Mouse (Mus musculus) limb, embryonic 15.5 days (tissue): Measurements from ENCODE around the gene Bmp5. TPM values are rescaled to one million over a fixed set of nuclear protein-coding genes. Genes with fewer than 3 reads are reported as not detected.

Experiments
- ATAC-seq: fragments of 200-750 bp; cut with Nextera tagmentation; 2 replicates; pipeline ENCODE4 v1.8.0; 2017; ENCODE audit warnings: low read depth, moderate TSS enrichment; ENCODE audit not compliant: insufficient number of reproducible peaks, low FRiP score, low TSS enrichment
- H3K27ac ChIP-seq: fragments of 300-500 bp; sonication (generic); 2 replicates; pipeline ENCODE4 v1.5.1; 2015; ENCODE audit warnings: moderate library complexity, mild to moderate bottlenecking, inconsistent platforms
- H3K27me3 ChIP-seq: fragments of 300-500 bp; sonication (generic); 2 replicates; pipeline ENCODE4 v1.6.1; 2015; ENCODE audit warnings: inconsistent platforms
- H3K36me3 ChIP-seq: fragments of 300-500 bp; sonication (generic); 2 replicates; pipeline ENCODE4 v1.6.1; 2015; ENCODE audit warnings: inconsistent platforms
- H3K4me1 ChIP-seq: fragments of 300-500 bp; sonication (generic); 2 replicates; pipeline ENCODE4 v1.6.1; 2015; ENCODE audit warnings: inconsistent platforms
- H3K4me2 ChIP-seq: fragments of 300-500 bp; sonication (generic); 2 replicates; pipeline ENCODE4 v1.6.1; 2015; ENCODE audit warnings: mild to moderate bottlenecking, inconsistent platforms
- H3K4me3 ChIP-seq: fragments of 300-500 bp; sonication (generic); 2 replicates; pipeline ENCODE4 v1.5.1; 2015; ENCODE audit warnings: mild to moderate bottlenecking, inconsistent platforms
- H3K9ac ChIP-seq: fragments of 300-500 bp; sonication (generic); 2 replicates; pipeline ENCODE4 v1.6.1; 2015; ENCODE audit warnings: inconsistent platforms
- H3K9me3 ChIP-seq: fragments of 300-500 bp; sonication (generic); 2 replicates; pipeline ENCODE4 v1.6.1; 2016; ENCODE audit warnings: inconsistent platforms
- WGBS: fragments of 180-500 bp; shearing (Covaris S2); methylation state at CpG from one replicate; pipeline ENCODE4 v1.1.7; 2015; 5-methylcytosine and 5-hydroxymethylcytosine counted together
- polyA plus RNA-seq: library from polyadenylated mRNA; unstranded; fragments of >200 nt; fragmentation: Nextera tagmentation; extraction: Ambion mirVana; gene quantifications from 2 replicates; pipeline ENCODE4 v1.2.1, GENCODE M21; 2015

The Bmp5 gene
- polyA plus RNA-seq, 1 experiment from 2014 or later, result 11.6 TPM

- no peaks in the 10 kb centered on the region for H3K36me3 ChIP-seq
- no peaks in the 10 kb centered on the region for H3K4me1 ChIP-seq
- no peak for ATAC-seq
Measured at GRCm38 (mm10) chr9:75846010-75846409, 70.8 kb downstream of the Bmp5 start.

GRCm38 (mm10) chr9:75850670-75851228, 75.6 kb downstream of the Bmp5 start:
- Histone ChIP-seq H3K4me1 (no peaks in the 10 kb centered on the region), H3K9me3 (no peaks in the 10 kb centered on the region), H3K4me3 (no peak overlapping the region), H3K27ac (no peak overlapping the region), H3K9ac (no peak overlapping the region), H3K27me3 (no peaks in the 10 kb centered on the region), H3K36me3 (no peaks in the 10 kb centered on the region), H3K4me2 (no peak overlapping the region)
- 58% methylated on average over 5 of the region's 5 CpGs for WGBS
- no peak for ATAC-seq

More at GRCm38 (mm10) chr9:75846010-75846409, 70.8 kb downstream of the Bmp5 start:
- no peak overlapping the region for H3K4me3 ChIP-seq
- no peak overlapping the region for H3K9ac ChIP-seq
- H3K4me2 ChIP-seq, result no peak overlapping the region
- no peak overlapping the region for H3K27ac ChIP-seq
- no peaks in the 10 kb centered on the region for H3K27me3 ChIP-seq
- no peaks in the 10 kb centered on the region for H3K9me3 ChIP-seq

GRCm38 (mm10) chr9:75858161-75858560, 83.0 kb downstream of the Bmp5 start:
- Histone ChIP-seq H3K4me3 (no peak overlapping the region), H3K9ac (no peak overlapping the region), H3K4me1 (no peaks in the 10 kb centered on the region), H3K36me3 (no peaks in the 10 kb centered on the region), H3K27me3 (no peaks in the 10 kb centered on the region), H3K9me3 (no peaks in the 10 kb centered on the region), H3K27ac (no peak overlapping the region), H3K4me2 (no peak overlapping the region)
- 75% methylated on average over 3 of the region's 3 CpGs for WGBS
- no peak for ATAC-seq

- H3K36me3 ChIP-seq, result no peaks in the 10 kb centered on the region
- H3K4me1 ChIP-seq, result no peaks in the 10 kb centered on the region
- no peak overlapping the region for H3K9ac ChIP-seq
- no peak for ATAC-seq
- H3K4me3 ChIP-seq, result no peak overlapping the region
- no peak overlapping the region for H3K27ac ChIP-seq
- H3K4me2 ChIP-seq, result no peak overlapping the region
- H3K9me3 ChIP-seq, result no peaks in the 10 kb centered on the region
- H3K27me3 ChIP-seq, result no peaks in the 10 kb centered on the region
- 79% methylated on average over 2 of the region's 2 CpGs for WGBS
Measured at GRCm38 (mm10) chr9:75858939-75859338, 83.8 kb downstream of the Bmp5 start.

- no peaks in the 10 kb centered on the region for H3K27me3 ChIP-seq
- no peak overlapping the region for H3K4me3 ChIP-seq
- no peaks in the 10 kb centered on the region for H3K36me3 ChIP-seq
- peak; percentile 78 for ATAC-seq
- no peaks in the 10 kb centered on the region for H3K9me3 ChIP-seq
- H3K4me1 ChIP-seq, result peaks cover 6% of the 10 kb centered on the region; the same call in 1 of the 2 replicates
- no peak overlapping the region for H3K9ac ChIP-seq
- no peak overlapping the region for H3K4me2 ChIP-seq
- peak overlapping the region; percentile 68 for H3K27ac ChIP-seq
- WGBS, result 37% methylated on average over 7 of the region's 7 CpGs
Measured at GRCm38 (mm10) chr9:75870332-75871177, 95.4 kb downstream of the Bmp5 start.

GRCm38 (mm10) chr9:75876333-75876732, 101.2 kb downstream of the Bmp5 start:
- 42% methylated on average over 2 of the region's 2 CpGs for WGBS
- no peak overlapping the region for H3K27ac ChIP-seq
- ATAC-seq, result no peak
- no peaks in the 10 kb centered on the region for H3K27me3 ChIP-seq
- no peaks in the 10 kb centered on the region for H3K4me1 ChIP-seq
- no peak overlapping the region for H3K4me3 ChIP-seq
- no peaks in the 10 kb centered on the region for H3K9me3 ChIP-seq
- H3K36me3 ChIP-seq, result no peaks in the 10 kb centered on the region
- no peak overlapping the region for H3K4me2 ChIP-seq
- H3K9ac ChIP-seq, result no peak overlapping the region

GRCm38 (mm10) chr9:75883481-75884190, 108.5 kb downstream of the Bmp5 start:
- Histone ChIP-seq H3K4me1 (no peaks in the 10 kb centered on the region), H3K36me3 (no peaks in the 10 kb centered on the region), H3K9me3 (no peaks in the 10 kb centered on the region), H3K27ac (no peak overlapping the region), H3K4me2 (no peak overlapping the region), H3K27me3 (no peaks in the 10 kb centered on the region), H3K9ac (no peak overlapping the region), H3K4me3 (no peak overlapping the region)
- WGBS, result 83% methylated on average over 4 of the region's 4 CpGs
- ATAC-seq, result no peak

GRCm38 (mm10) chr9:75886801-75887544, 111.8 kb downstream of the Bmp5 start:
- H3K36me3 ChIP-seq, result no peaks in the 10 kb centered on the region
- no peak overlapping the region for H3K27ac ChIP-seq
- no peak overlapping the region for H3K4me3 ChIP-seq
- WGBS, result 74% methylated on average over 7 of the region's 7 CpGs
- no peaks in the 10 kb centered on the region for H3K27me3 ChIP-seq
- no peaks in the 10 kb centered on the region for H3K9me3 ChIP-seq
- H3K9ac ChIP-seq, result no peak overlapping the region
- H3K4me1 ChIP-seq, result no peaks in the 10 kb centered on the region
- ATAC-seq, result no peak
- H3K4me2 ChIP-seq, result no peak overlapping the region

- Histone ChIP-seq H3K27me3 (no peaks in the 10 kb centered on the region), H3K36me3 (no peaks in the 10 kb centered on the region), H3K4me2 (no peak overlapping the region), H3K4me1 (no peaks in the 10 kb centered on the region), H3K4me3 (no peak overlapping the region), H3K9me3 (no peaks in the 10 kb centered on the region), H3K27ac (peak overlapping the region; percentile 63; the same call in 1 of the 2 replicates), H3K9ac (no peak overlapping the region)
- 46% methylated on average over 8 of the region's 8 CpGs for WGBS
- ATAC-seq, result peak; percentile 40; the same call in 1 of the 2 replicates
Measured at GRCm38 (mm10) chr9:75896918-75897317, 121.8 kb downstream of the Bmp5 start.

- no peak for ATAC-seq
- WGBS, result 84% methylated on average over 4 of the region's 4 CpGs
Measured at GRCm38 (mm10) chr9:75898022-75898421, 122.9 kb downstream of the Bmp5 start.

GRCm38 (mm10) chr9:75901219-75901618, 126.1 kb downstream of the Bmp5 start:
- H3K9ac ChIP-seq, result no peak overlapping the region
- no peak overlapping the region for H3K27ac ChIP-seq
- no peak for ATAC-seq
- no peaks in the 10 kb centered on the region for H3K27me3 ChIP-seq
- H3K4me3 ChIP-seq, result no peak overlapping the region
- H3K4me2 ChIP-seq, result no peak overlapping the region
- WGBS, result 45% methylated on average over 9 of the region's 9 CpGs
- H3K9me3 ChIP-seq, result no peaks in the 10 kb centered on the region
- H3K4me1 ChIP-seq, result no peaks in the 10 kb centered on the region
- no peaks in the 10 kb centered on the region for H3K36me3 ChIP-seq

More at GRCm38 (mm10) chr9:75898022-75898421, 122.9 kb downstream of the Bmp5 start:
- Histone ChIP-seq H3K9me3 (no peaks in the 10 kb centered on the region), H3K36me3 (no peaks in the 10 kb centered on the region), H3K4me2 (no peak overlapping the region), H3K27ac (no peak overlapping the region), H3K27me3 (no peaks in the 10 kb centered on the region), H3K4me1 (no peaks in the 10 kb centered on the region), H3K4me3 (no peak overlapping the region), H3K9ac (no peak overlapping the region)
